Mouse (Mus musculus) embryo, embryonic 11 days (tissue): ENCODE measurements at regions not wholly inside any gene's neighbourhood (a gene's known extent, or its start where the extent isn't known, plus 50 kb on each side); places are given as distances from the start of the nearest gene placed in this dataset.

ENCODE experiments used
- DNase-seq: peaks from one replicate; pipeline ENCODE4 v3.0.0-alpha.2; 2015

GRCm38 (mm10) chr14:91027054-91027453, 2555.9 kb upstream of the Pcdh20 start:
- no peak for DNase-seq

- no peak for DNase-seq
Measured at GRCm38 (mm10) chr14:91020099-91020498, 2548.9 kb upstream of the Pcdh20 start.

GRCm38 (mm10) chr14:91014712-91015111, 2543.5 kb upstream of the Pcdh20 start:
- DNase-seq: peak; percentile 4
